Mouse (Mus musculus) midbrain, postnatal 0 days (tissue): ENCODE results near the gene Cdkn2b. TPM values are rescaled to one million over a fixed set of nuclear protein-coding genes. Genes with fewer than 3 reads are reported as not detected.

ENCODE experiments used
- ATAC-seq: fragments of 200-750 bp; cut with Nextera tagmentation; 2 replicates; pipeline ENCODE4 v1.8.0; 2017; ENCODE audit warnings: moderate number of reproducible peaks, mild to moderate bottlenecking, moderate TSS enrichment, moderate library complexity; ENCODE audit not compliant: low FRiP score
- DNase-seq: peaks from one replicate; pipeline ENCODE4 v3.0.0-alpha.2; 2015; ENCODE audit warnings: low spot score
- H3K27ac ChIP-seq: fragments of 300-500 bp; sonication (generic); 2 replicates; pipeline ENCODE4 v1.5.1; 2014; ENCODE audit warnings: low read depth, mild to moderate bottlenecking, low read length, mixed read lengths
- H3K27me3 ChIP-seq: fragments of 300-500 bp; sonication (generic); 2 replicates; pipeline ENCODE4 v1.6.1; 2014; ENCODE audit warnings: low read length, control low read depth, mixed read lengths; ENCODE audit not compliant: insufficient read depth
- H3K36me3 ChIP-seq: fragments of 300-500 bp; sonication (generic); 2 replicates; pipeline ENCODE4 v1.6.1; 2014; ENCODE audit warnings: low read length, control low read depth, mixed read lengths; ENCODE audit not compliant: insufficient read depth
- H3K4me1 ChIP-seq: fragments of 300-500 bp; sonication (generic); 2 replicates; pipeline ENCODE4 v1.6.1; 2014; ENCODE audit warnings: mild to moderate bottlenecking, control low read depth, antibody characterized with exemption, low read length, mixed read lengths; ENCODE audit not compliant: insufficient read depth
- H3K4me2 ChIP-seq: fragments of 300-500 bp; sonication (generic); 2 replicates; pipeline ENCODE4 v1.6.1; 2014; ENCODE audit warnings: low read depth, mild to moderate bottlenecking, low read length, mixed read lengths; ENCODE audit not compliant: poor library complexity, severe bottlenecking
- H3K4me3 ChIP-seq: fragments of 300-500 bp; sonication (generic); 2 replicates; pipeline ENCODE4 v1.5.1; 2014; ENCODE audit warnings: low read depth, mild to moderate bottlenecking, low read length, moderate library complexity
- H3K9ac ChIP-seq: fragments of 300-500 bp; sonication (generic); replicated peaks from 2 replicates; pipeline ENCODE4 v1.6.1; 2014; ENCODE audit warnings: mild to moderate bottlenecking, low read length, moderate library complexity, mixed read lengths; ENCODE audit not compliant: poor library complexity, severe bottlenecking
- H3K9me3 ChIP-seq: fragments of 300-500 bp; sonication (generic); 2 replicates; pipeline ENCODE4 v1.6.1; 2016; ENCODE audit warnings: low read length, control low read depth
- CTCF ChIP-seq: IDR thresholded peaks from 2 replicates; pipeline ENCODE4 v1.5.1; 2016; ENCODE audit warnings: antibody characterized with exemption, mild to moderate bottlenecking
- WGBS: fragments of 180-500 bp; shearing (Covaris S2); extraction: QIAGEN DNeasy Blood & Tissue Kit; methylation state at CpG from one replicate; pipeline ENCODE4 v1.1.7; 2014; 5-methylcytosine and 5-hydroxymethylcytosine counted together
- polyA plus RNA-seq: library from polyadenylated mRNA; unstranded; fragments of >200 nt; fragmentation: Nextera tagmentation; extraction: Ambion mirVana; gene quantifications from 2 replicates; pipeline ENCODE4 v1.2.1, GENCODE M21; 2015
- total RNA-seq: library from RNA; depleted of rRNA; stranded (reverse); fragments of >200 nt; gene quantifications from 2 replicates; pipeline ENCODE4 v1.2.3, GENCODE M21; 2014

Cdkn2b gene
- total and polyA plus RNA-seq, 2 experiments from 2014 or later = 2.1 to 4.2 TPM

GRCm38 (mm10) chr4:89277381-89277940 is 33.4 kb downstream of the Cdkn2b start:
- Histone ChIP-seq H3K4me1 (no peaks in the 10 kb centered on the region; the same call in 1 of the 2 replicates), H3K27ac (no peak overlapping the region), H3K9ac (no peak overlapping the region), H3K4me2 (no peak overlapping the region), H3K9me3 (no peaks in the 10 kb centered on the region), H3K27me3 (peaks cover 81% of the 10 kb centered on the region), H3K4me3 (no peak overlapping the region), H3K36me3 (no peaks in the 10 kb centered on the region)
- DNase-seq = no peak
- WGBS = 8% methylated on average over 5 of the region's 5 CpGs
- TF ChIP-seq CTCF = no peak
- no peak for ATAC-seq

DNA sequence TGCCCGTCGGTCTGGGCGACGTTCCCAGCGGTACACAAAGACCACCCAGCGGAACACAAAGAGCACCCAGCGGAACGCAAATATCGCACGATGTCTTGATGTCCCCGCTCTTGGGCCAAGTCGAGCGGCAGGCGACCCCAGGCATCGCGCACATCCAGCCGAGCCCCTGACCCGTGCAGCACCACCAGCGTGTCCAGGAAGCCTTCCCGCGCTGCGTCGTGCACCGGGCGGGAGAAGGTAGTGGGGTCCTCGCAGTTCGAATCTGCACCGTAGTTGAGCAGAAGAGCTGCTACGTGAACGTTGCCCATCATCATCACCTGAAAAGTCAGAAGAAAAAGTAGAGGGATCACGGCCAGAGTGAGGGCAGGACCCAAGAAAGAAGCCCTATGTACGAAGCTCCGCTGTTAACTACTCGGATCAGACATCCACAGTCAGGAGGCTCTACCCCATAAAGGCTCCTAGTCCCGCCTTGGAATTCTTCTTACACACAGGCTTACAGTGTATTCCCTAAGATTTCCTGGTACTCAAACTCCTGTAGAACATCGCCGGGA is 34.1 kb downstream of the Cdkn2b start:
- Histone ChIP-seq H3K27me3 (peaks cover 78% of the 10 kb centered on the region), H3K9ac (no peak overlapping the region), H3K4me1 (no peaks in the 10 kb centered on the region), H3K36me3 (no peaks in the 10 kb centered on the region), H3K4me2 (no peak overlapping the region), H3K27ac (no peak overlapping the region), H3K9me3 (no peaks in the 10 kb centered on the region), H3K4me3 (no peak overlapping the region)
- no peak for DNase-seq
- under 1% methylated on average over 37 of the region's 37 CpGs for WGBS
- ATAC-seq = no peak
- no peak for TF ChIP-seq CTCF

- TF ChIP-seq CTCF = no peak
- H3K36me3 ChIP-seq = no peaks in the 10 kb centered on the region
- H3K9me3 ChIP-seq = no peaks in the 10 kb centered on the region
- H3K4me1 ChIP-seq = no peaks in the 10 kb centered on the region
- 1% methylated on average over 25 of the region's 25 CpGs for WGBS
- H3K27ac ChIP-seq = no peak overlapping the region
- H3K4me3 ChIP-seq = no peak overlapping the region
- no peak overlapping the region for H3K4me2 ChIP-seq
- H3K27me3 ChIP-seq = peaks cover 76% of the 10 kb centered on the region
- DNase-seq (no peak), ATAC-seq (0 out of 2 replicates have a peak, but pooled peaks have one; percentile 13)
- H3K9ac ChIP-seq = no peak overlapping the region
Measured at GRCm38 (mm10) chr4:89275811-89276584, 34.8 kb downstream of the Cdkn2b start.

DNA sequence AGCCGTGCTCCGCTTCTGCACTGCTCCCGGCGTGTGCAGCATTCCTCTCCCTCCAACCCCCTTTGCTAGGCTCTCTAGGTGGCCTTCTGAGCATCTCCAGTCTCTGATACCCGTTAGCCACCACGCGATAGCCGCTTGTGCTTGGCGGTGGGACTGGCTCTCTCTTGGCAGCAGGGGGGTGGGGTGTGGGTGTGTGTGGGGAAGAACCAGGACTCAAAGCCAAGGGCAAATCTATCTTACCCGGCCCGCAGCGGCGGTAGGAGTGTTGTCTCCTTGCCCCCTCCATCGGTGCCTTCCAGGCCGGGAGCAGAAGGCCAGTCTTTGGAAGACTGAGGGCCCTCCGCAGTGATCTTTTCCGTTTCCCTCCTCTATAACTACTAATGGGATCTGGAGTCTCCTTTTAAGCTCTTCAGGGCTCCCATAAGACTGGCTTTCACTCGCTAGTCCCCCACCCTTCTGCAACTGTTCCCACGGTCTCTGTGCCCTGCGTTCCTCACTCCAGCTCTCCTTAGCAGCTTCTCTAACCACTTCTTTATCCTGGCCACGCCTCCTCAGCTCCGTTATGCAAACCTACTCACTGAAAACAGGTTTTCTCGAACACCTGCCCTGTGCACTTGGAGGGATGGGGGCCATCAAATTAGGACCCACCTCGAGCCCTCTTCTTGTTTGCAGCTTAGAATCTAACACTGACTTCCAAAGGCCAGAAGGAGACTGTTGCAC is 35.9 kb downstream of the Cdkn2b start:
- ATAC-seq (no peak), DNase-seq (no peak)
- no peak overlapping the region for H3K27ac ChIP-seq
- no peak overlapping the region for H3K9ac ChIP-seq
- H3K4me1 ChIP-seq = no peaks in the 10 kb centered on the region
- WGBS = 2% methylated on average over 24 of the region's 24 CpGs
- H3K4me2 ChIP-seq = no peak overlapping the region
- H3K27me3 ChIP-seq = peaks cover 73% of the 10 kb centered on the region
- no peak for TF ChIP-seq CTCF
- no peaks in the 10 kb centered on the region for H3K36me3 ChIP-seq
- H3K4me3 ChIP-seq = no peak overlapping the region
- H3K9me3 ChIP-seq = no peaks in the 10 kb centered on the region

DNA sequence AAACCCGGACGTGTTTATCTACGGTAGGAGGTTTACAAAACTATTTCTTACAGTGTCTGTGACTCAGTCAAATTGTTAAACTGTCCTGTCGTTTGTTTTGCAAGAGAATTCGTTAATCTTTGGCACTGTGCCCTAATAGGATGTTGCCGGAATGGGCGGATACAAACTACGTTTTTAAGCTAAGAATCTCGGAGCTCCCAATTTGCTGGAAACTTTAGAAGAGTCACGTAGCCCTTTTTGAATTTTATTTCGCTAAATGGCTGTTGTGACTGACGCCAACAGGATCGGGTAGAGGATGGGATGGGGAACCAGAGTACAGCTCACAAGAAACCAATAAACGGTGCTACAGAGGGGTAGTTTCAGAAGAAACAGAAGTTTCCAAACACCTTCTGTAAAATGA is 36.8 kb downstream of the Cdkn2b start:
- no peaks in the 10 kb centered on the region for H3K9me3 ChIP-seq
- DNase-seq (no peak), ATAC-seq (no peak)
- 2% methylated on average over 14 of the region's 14 CpGs for WGBS
- no peaks in the 10 kb centered on the region for H3K36me3 ChIP-seq
- H3K4me3 ChIP-seq = no peak overlapping the region
- H3K4me2 ChIP-seq = no peak overlapping the region
- no peak overlapping the region for H3K27ac ChIP-seq
- TF ChIP-seq CTCF = no peak
- H3K4me1 ChIP-seq = no peaks in the 10 kb centered on the region
- peaks cover 71% of the 10 kb centered on the region for H3K27me3 ChIP-seq
- no peak overlapping the region for H3K9ac ChIP-seq
